Mouse (Mus musculus): ENCODE measurements at regions not wholly inside any gene's neighbourhood (a gene's known extent, or its start where the extent isn't known, plus 50 kb on each side); places are given as distances from the start of the nearest gene placed in this dataset.

- Histone ChIP-seq H3K4me1 (ENCODE audit: control insufficient read depth, insufficient read depth, low read length) (no peaks in the 10 kb centered on the region), H3K36me3 (ENCODE audit: control insufficient read depth, insufficient read depth, low read length) (no peaks in the 10 kb centered on the region), H3K4me3 (ENCODE audit: insufficient read depth, low read depth, low read length) (no peak overlapping the region), H3K27ac (replicated peaks; ENCODE audit: insufficient read depth, low read depth, low read length) (no peak overlapping the region), H3K9ac (ENCODE audit: low read depth, low read length) (no peak overlapping the region), H3K79me2 (ENCODE audit: control insufficient read depth, insufficient read depth, low read length) (no peaks in the 10 kb centered on the region), H3K27me3 (ENCODE audit: control insufficient read depth, insufficient read depth, low read length) (no peaks in the 10 kb centered on the region)
- DNase-seq (ENCODE audit: extremely low read depth, low read depth, low spot score), result no peak
- TF ChIP-seq CTCF (IDR thresholded peaks at IDR 0.05; ENCODE audit: low read depth, low read length), result no peak
- no peak for TF ChIP-seq POLR2A (IDR thresholded peaks at IDR 0.05; ENCODE audit: extremely low read depth, insufficient read depth, low read length)
- WGBS, result 87% methylated on average over 2 of the region's 2 CpGs
Observed at GRCm38 (mm10) chr15:63664877-63665276, 180.1 kb downstream of the Gsdmc2 start.

- 74% methylated on average over 3 of the region's 3 CpGs for WGBS
- H3K27ac ChIP-seq (replicated peaks; ENCODE audit: insufficient read depth, low read depth, low read length), result no peak overlapping the region
Observed at GRCm38 (mm10) chr15:63662183-63662582, 182.8 kb downstream of the Gsdmc2 start.

GRCm38 (mm10) chr15:63658031-63658521, 186.9 kb downstream of the Gsdmc2 start:
- WGBS, result 81% methylated on average over 9 of the region's 9 CpGs
- DNase-seq (ENCODE audit: extremely low read depth, low read depth, low spot score), result no peak

More at GRCm38 (mm10) chr15:63662183-63662582, 182.8 kb downstream of the Gsdmc2 start:
- TF ChIP-seq POLR2A (IDR thresholded peaks at IDR 0.05; ENCODE audit: extremely low read depth, insufficient read depth, low read length) (no peak), CTCF (IDR thresholded peaks at IDR 0.05; ENCODE audit: low read depth, low read length) (no peak)
- no peaks in the 10 kb centered on the region for H3K27me3 ChIP-seq (ENCODE audit: control insufficient read depth, insufficient read depth, low read length)
- H3K9ac ChIP-seq (ENCODE audit: low read depth, low read length), result no peak overlapping the region
- no peaks in the 10 kb centered on the region for H3K36me3 ChIP-seq (ENCODE audit: control insufficient read depth, insufficient read depth, low read length)
- no peak overlapping the region for H3K4me3 ChIP-seq (ENCODE audit: insufficient read depth, low read depth, low read length)
- H3K79me2 ChIP-seq (ENCODE audit: control insufficient read depth, insufficient read depth, low read length), result no peaks in the 10 kb centered on the region
- no peaks in the 10 kb centered on the region for H3K4me1 ChIP-seq (ENCODE audit: control insufficient read depth, insufficient read depth, low read length)
- DNase-seq (ENCODE audit: extremely low read depth, low read depth, low spot score), result no peak

GRCm38 (mm10) chr15:63652216-63652961, 192.6 kb downstream of the Gsdmc2 start:
- DNase-seq (ENCODE audit: extremely low read depth, low read depth, low spot score), result peak; percentile 63
- TF ChIP-seq POLR2A (IDR thresholded peaks at IDR 0.05; ENCODE audit: extremely low read depth, insufficient read depth, low read length) (no peak), CTCF (IDR thresholded peaks at IDR 0.05; ENCODE audit: low read depth, low read length) (peak; percentile 30; the same call in 1 of the 2 replicates)
- Histone ChIP-seq H3K4me1 (ENCODE audit: control insufficient read depth, insufficient read depth, low read length) (0 out of 2 replicates have a peak, but pooled peaks cover 2% of the 10 kb centered on the region), H3K79me2 (ENCODE audit: control insufficient read depth, insufficient read depth, low read length) (no peaks in the 10 kb centered on the region), H3K36me3 (ENCODE audit: control insufficient read depth, insufficient read depth, low read length) (no peaks in the 10 kb centered on the region), H3K27me3 (ENCODE audit: control insufficient read depth, insufficient read depth, low read length) (no peaks in the 10 kb centered on the region), H3K9ac (ENCODE audit: low read depth, low read length) (no peak overlapping the region), H3K4me3 (ENCODE audit: insufficient read depth, low read depth, low read length) (no peak overlapping the region), H3K27ac (replicated peaks; ENCODE audit: insufficient read depth, low read depth, low read length) (no peak overlapping the region)
- 19% methylated on average over 11 of the region's 11 CpGs for WGBS

More at GRCm38 (mm10) chr15:63658031-63658521, 186.9 kb downstream of the Gsdmc2 start:
- H3K4me1 ChIP-seq (ENCODE audit: control insufficient read depth, insufficient read depth, low read length), result no peaks in the 10 kb centered on the region
- no peak overlapping the region for H3K4me3 ChIP-seq (ENCODE audit: insufficient read depth, low read depth, low read length)
- no peak overlapping the region for H3K9ac ChIP-seq (ENCODE audit: low read depth, low read length)
- no peaks in the 10 kb centered on the region for H3K79me2 ChIP-seq (ENCODE audit: control insufficient read depth, insufficient read depth, low read length)
- H3K27me3 ChIP-seq (ENCODE audit: control insufficient read depth, insufficient read depth, low read length), result no peaks in the 10 kb centered on the region
- H3K36me3 ChIP-seq (ENCODE audit: control insufficient read depth, insufficient read depth, low read length), result no peaks in the 10 kb centered on the region
- TF ChIP-seq CTCF (IDR thresholded peaks at IDR 0.05; ENCODE audit: low read depth, low read length) (no peak), POLR2A (IDR thresholded peaks at IDR 0.05; ENCODE audit: extremely low read depth, insufficient read depth, low read length) (no peak)
- H3K27ac ChIP-seq (replicated peaks; ENCODE audit: insufficient read depth, low read depth, low read length), result no peak overlapping the region

GRCm38 (mm10) chr15:63651120-63651519, 193.9 kb downstream of the Gsdmc2 start:
- Histone ChIP-seq H3K4me1 (ENCODE audit: control insufficient read depth, insufficient read depth, low read length) (0 out of 2 replicates have a peak, but pooled peaks cover 2% of the 10 kb centered on the region), H3K36me3 (ENCODE audit: control insufficient read depth, insufficient read depth, low read length) (no peaks in the 10 kb centered on the region), H3K9ac (ENCODE audit: low read depth, low read length) (no peak overlapping the region), H3K4me3 (ENCODE audit: insufficient read depth, low read depth, low read length) (no peak overlapping the region), H3K27ac (replicated peaks; ENCODE audit: insufficient read depth, low read depth, low read length) (no peak overlapping the region), H3K27me3 (ENCODE audit: control insufficient read depth, insufficient read depth, low read length) (no peaks in the 10 kb centered on the region), H3K79me2 (ENCODE audit: control insufficient read depth, insufficient read depth, low read length) (no peaks in the 10 kb centered on the region)
- TF ChIP-seq CTCF (IDR thresholded peaks at IDR 0.05; ENCODE audit: low read depth, low read length), result no peak
- TF ChIP-seq POLR2A (IDR thresholded peaks at IDR 0.05; ENCODE audit: extremely low read depth, insufficient read depth, low read length), result no peak
- no peak for DNase-seq (ENCODE audit: extremely low read depth, low read depth, low spot score)
- WGBS, result 93% methylated on average over 7 of the region's 7 CpGs
